Mouse (Mus musculus): ENCODE data around the gene Fbxo48. TPM values are rescaled to one million over a fixed set of nuclear protein-coding genes. Genes with fewer than 3 reads are reported as not detected.

Fbxo48 gene
- 0.21 and 0.35 TPM in 2 replicates for polyA plus RNA-seq (2015; fragmentation: Nextera tagmentation; extraction: Ambion mirVana)

DNA sequence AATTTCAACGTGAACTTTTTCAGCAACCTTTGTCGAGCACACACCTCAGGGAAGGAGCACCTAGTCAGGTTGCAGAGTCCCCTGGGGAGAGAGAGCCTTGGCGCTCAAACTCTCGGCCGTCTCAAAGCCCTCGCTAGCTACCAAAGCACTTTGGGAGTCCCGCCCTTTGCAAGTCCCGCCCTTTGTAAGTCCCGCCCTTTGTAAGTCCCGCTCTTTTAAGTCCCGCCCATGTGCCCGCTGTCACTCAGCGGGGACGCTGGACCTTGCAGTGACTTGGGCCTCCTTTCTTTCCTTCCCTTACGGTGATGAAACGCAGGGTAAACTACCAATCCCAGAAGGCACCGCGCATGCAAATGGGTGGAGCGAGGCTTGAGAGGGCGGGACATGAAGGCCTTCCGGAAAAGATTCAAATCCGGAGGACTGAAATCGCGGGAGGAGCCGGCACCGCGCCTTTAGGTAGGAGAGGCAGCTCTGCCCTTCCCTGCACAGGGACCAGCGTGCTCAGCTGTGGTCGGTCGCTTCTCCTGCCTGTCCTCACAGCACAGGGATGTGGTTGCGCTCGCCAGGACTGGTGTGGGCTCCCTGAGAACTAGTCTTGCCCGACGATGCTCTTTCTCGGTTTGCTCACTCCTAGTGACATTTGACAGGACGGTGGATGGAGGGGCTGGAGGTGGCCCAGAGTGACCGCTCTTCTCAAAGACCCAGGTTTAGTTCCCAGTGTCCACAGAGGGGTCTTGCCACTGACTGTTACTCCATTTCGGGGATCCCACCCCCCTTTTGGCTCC, at the start of gene Fbxo48:
TSS of gene Fbxo48 (plus strand) at position 400 of the 785 bp plus-strand sequence.
- Histone ChIP-seq H3K4me3 (ENCODE audit: low read depth, low read length) (peak within 1 kb of the TSS; percentile 62), H3K4me2 (replicated peaks; ENCODE audit: low read depth) (peak within 1 kb of the TSS; percentile 93), H3K27me3 (ENCODE audit: control insufficient read depth, insufficient read depth, low read length) (no peaks in the 10 kb centered on the region), H3K27ac (replicated peaks) (no peak within 1 kb of the TSS; the same call in 1 of the 2 replicates), H3K36me3 (ENCODE audit: control insufficient read depth, insufficient read depth, low read length) (no peaks in the 10 kb centered on the region), H3K4me1 (replicated peaks; ENCODE audit: control insufficient read depth, insufficient read depth) (no peaks in the 10 kb centered on the region), H3K9me3 (ENCODE audit: control insufficient read depth, low read length) (no peaks in the 10 kb centered on the region), H3K9ac (ENCODE audit: low read length) (peak within 1 kb of the TSS; percentile 67)
- TF ChIP-seq EP300 (optimal IDR thresholded peaks at IDR 0.05) (no peak), CTCF (IDR thresholded peaks at IDR 0.05; ENCODE audit: low read depth) (no peak)
- WGBS: under 1% methylated on average over 38 of the region's 38 CpGs
- peak; percentile 98 for DNase-seq (ENCODE audit: low spot score)
- peak; percentile 100 for ATAC-seq (ENCODE audit: low FRiP score, low TSS enrichment)

DNA sequence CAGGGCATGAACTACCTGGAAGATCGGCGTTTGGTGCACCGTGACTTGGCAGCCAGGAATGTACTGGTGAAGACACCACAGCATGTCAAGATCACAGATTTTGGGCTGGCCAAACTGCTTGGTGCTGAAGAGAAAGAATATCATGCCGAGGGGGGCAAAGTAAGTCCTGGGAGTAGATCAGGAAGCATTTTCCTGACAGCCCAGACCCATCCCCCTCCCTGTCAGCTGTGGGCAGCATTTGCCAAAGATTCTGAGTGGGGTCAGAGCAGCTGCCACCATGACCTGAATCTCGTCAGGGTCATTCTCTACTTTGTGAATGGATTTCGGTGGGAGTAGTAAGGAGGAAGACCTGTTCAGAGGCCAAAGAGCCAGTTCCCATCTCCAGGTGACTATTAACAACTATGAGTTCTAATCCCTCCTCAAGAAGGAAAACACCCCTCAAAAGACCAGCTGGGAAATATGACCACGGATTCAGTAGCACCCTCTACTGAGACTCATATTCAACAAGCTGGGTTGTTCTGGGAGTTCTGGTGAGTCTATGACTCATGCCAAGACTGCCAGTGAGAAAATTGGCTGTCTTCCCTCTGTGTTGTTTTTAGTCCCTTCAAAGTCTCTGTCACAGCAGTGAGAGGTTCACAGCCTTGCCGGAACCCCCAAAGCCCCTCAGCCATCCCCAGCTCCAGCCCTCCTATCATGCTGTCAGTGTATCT, 46.7 kb upstream of the Fbxo48 start:
- Histone ChIP-seq H3K9me3 (ENCODE audit: control insufficient read depth, low read length) (no peaks in the 10 kb centered on the region), H3K9ac (ENCODE audit: low read length) (no peak overlapping the region), H3K4me3 (ENCODE audit: low read depth, low read length) (no peak overlapping the region), H3K36me3 (ENCODE audit: control insufficient read depth, insufficient read depth, low read length) (peaks cover 10% of the 10 kb centered on the region), H3K4me1 (replicated peaks; ENCODE audit: control insufficient read depth, insufficient read depth) (no peaks in the 10 kb centered on the region), H3K27me3 (ENCODE audit: control insufficient read depth, insufficient read depth, low read length) (no peaks in the 10 kb centered on the region), H3K27ac (replicated peaks) (no peak overlapping the region), H3K4me2 (replicated peaks; ENCODE audit: low read depth) (no peak overlapping the region)
- no peak for ATAC-seq (ENCODE audit: low FRiP score, low TSS enrichment)
- no peak for DNase-seq (ENCODE audit: low spot score)
- TF ChIP-seq EP300 (optimal IDR thresholded peaks at IDR 0.05) (no peak), CTCF (IDR thresholded peaks at IDR 0.05; ENCODE audit: low read depth) (no peak)
- 78% methylated on average over 8 of the region's 8 CpGs for WGBS

DNA sequence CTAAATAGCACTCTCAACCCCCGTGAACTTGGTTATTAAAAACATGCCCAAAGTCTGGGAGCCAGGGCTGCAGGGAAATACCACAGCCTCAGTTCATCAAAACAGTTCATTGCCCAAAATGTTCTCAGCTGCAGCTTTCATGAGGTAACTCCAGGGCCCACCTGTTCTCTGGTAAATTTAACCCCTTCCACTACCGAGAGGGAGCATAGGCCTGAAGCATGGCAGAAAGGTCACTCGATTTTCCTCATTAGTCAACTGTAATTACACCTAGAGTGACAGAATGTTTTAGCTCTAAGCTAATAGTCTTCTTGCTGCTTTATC, 46.2 kb upstream of the Fbxo48 start:
- DNase-seq (ENCODE audit: low spot score) (no peak), ATAC-seq (ENCODE audit: low FRiP score, low TSS enrichment) (no peak)
- Histone ChIP-seq H3K4me1 (replicated peaks; ENCODE audit: control insufficient read depth, insufficient read depth) (no peaks in the 10 kb centered on the region), H3K9ac (ENCODE audit: low read length) (no peak overlapping the region), H3K9me3 (ENCODE audit: control insufficient read depth, low read length) (no peaks in the 10 kb centered on the region), H3K4me3 (ENCODE audit: low read depth, low read length) (no peak overlapping the region), H3K36me3 (ENCODE audit: control insufficient read depth, insufficient read depth, low read length) (peaks cover 10% of the 10 kb centered on the region), H3K27ac (replicated peaks) (no peak overlapping the region), H3K27me3 (ENCODE audit: control insufficient read depth, insufficient read depth, low read length) (no peaks in the 10 kb centered on the region), H3K4me2 (replicated peaks; ENCODE audit: low read depth) (no peak overlapping the region)
- no peak for TF ChIP-seq CTCF (IDR thresholded peaks at IDR 0.05; ENCODE audit: low read depth)
- TF ChIP-seq EP300 (optimal IDR thresholded peaks at IDR 0.05): no peak
- 61% methylated on average over 3 of the region's 3 CpGs for WGBS

GRCm38 (mm10) chr11:16906530-16906929, 44.6 kb upstream of the Fbxo48 start:
- TF ChIP-seq CTCF (IDR thresholded peaks at IDR 0.05; ENCODE audit: low read depth) (no peak), EP300 (optimal IDR thresholded peaks at IDR 0.05) (no peak)
- no peaks in the 10 kb centered on the region for H3K4me1 ChIP-seq (replicated peaks; ENCODE audit: control insufficient read depth, insufficient read depth)
- no peak overlapping the region for H3K9ac ChIP-seq (ENCODE audit: low read length)
- no peak overlapping the region for H3K4me2 ChIP-seq (replicated peaks; ENCODE audit: low read depth)
- H3K27ac ChIP-seq (replicated peaks): no peak overlapping the region
- no peak overlapping the region for H3K4me3 ChIP-seq (ENCODE audit: low read depth, low read length)
- WGBS: 89% methylated on average over 2 of the region's 2 CpGs
- DNase-seq (ENCODE audit: low spot score) (no peak), ATAC-seq (ENCODE audit: low FRiP score, low TSS enrichment) (no peak)
- H3K36me3 ChIP-seq (ENCODE audit: control insufficient read depth, insufficient read depth, low read length): peaks cover 13% of the 10 kb centered on the region
- no peaks in the 10 kb centered on the region for H3K9me3 ChIP-seq (ENCODE audit: control insufficient read depth, low read length)
- no peaks in the 10 kb centered on the region for H3K27me3 ChIP-seq (ENCODE audit: control insufficient read depth, insufficient read depth, low read length)

DNA sequence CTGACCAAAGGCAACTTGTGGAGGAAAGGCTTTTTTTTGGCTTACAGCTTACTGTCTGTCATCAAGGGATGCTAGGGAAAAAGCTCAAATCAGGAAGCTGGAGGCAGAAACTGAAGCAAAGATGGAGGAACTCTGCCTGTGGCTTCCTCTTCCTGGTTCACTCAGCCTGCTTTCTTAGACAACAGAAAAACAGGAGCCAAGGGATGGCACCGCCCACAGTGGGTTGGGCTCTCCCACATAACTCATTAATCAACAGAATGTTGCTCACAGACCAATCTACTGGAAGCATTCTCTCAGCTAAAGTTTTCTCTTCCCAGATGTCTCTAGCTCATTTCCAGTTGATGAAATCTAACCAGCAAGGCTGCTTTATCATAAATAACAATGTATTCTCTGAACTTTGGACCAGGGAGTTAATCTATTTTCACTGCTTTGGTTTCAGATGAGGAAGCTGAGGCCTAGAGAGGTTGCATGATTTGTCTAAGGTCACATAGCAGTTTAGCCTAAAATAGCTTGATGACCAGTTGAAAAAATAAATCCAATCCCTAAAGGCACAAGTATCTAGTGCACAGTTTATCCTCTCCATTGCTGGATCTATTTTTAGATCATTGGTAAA, 43.6 kb upstream of the Fbxo48 start:
- peaks cover 13% of the 10 kb centered on the region for H3K36me3 ChIP-seq (ENCODE audit: control insufficient read depth, insufficient read depth, low read length)
- H3K27ac ChIP-seq (replicated peaks): no peak overlapping the region
- no peaks in the 10 kb centered on the region for H3K9me3 ChIP-seq (ENCODE audit: control insufficient read depth, low read length)
- peak; percentile 30 for DNase-seq (ENCODE audit: low spot score)
- H3K4me1 ChIP-seq (replicated peaks; ENCODE audit: control insufficient read depth, insufficient read depth): no peaks in the 10 kb centered on the region
- TF ChIP-seq CTCF (IDR thresholded peaks at IDR 0.05; ENCODE audit: low read depth) (no peak), EP300 (optimal IDR thresholded peaks at IDR 0.05) (no peak)
- ATAC-seq (ENCODE audit: low FRiP score, low TSS enrichment): peak; percentile 66; the same call in 1 of the 2 replicates
- H3K4me2 ChIP-seq (replicated peaks; ENCODE audit: low read depth): no peak overlapping the region
- no peaks in the 10 kb centered on the region for H3K27me3 ChIP-seq (ENCODE audit: control insufficient read depth, insufficient read depth, low read length)
- 75% methylated on average over 1 of the region's 1 CpGs for WGBS
- no peak overlapping the region for H3K9ac ChIP-seq (ENCODE audit: low read length)
- H3K4me3 ChIP-seq (ENCODE audit: low read depth, low read length): no peak overlapping the region

Data from stomach, postnatal 0 days (tissue).